Mouse (Mus musculus) 3134 (cell line): ENCODE measurements around the gene 1700020D05Rik.

Experiments
- DNase-seq: peaks from one replicate; pipeline ENCODE4 v3.0.0-alpha.2; 2011; ENCODE audit warnings: low spot score; ENCODE audit not compliant: insufficient read length; ENCODE audit errors: extremely low read depth

The 1700020D05Rik gene

DNA sequence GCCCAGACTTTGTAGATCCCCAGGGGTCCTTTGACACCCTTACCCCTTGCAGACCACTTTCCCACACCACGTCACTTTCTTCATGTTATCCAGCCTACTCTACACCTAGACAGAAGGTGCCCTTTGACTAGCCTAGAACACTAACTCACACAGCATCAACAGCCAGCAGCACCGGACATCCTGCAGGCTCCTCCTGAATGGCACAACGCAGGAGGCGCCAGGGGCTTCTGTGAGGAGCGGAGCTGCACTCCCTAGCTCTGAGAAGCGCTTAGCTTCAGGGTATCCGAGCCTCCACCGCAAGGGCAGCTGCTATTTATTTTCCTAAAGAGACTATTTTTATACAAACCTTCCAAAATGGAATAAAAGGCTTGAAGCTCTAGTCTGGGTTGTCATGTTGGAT lies 48.0 kb downstream of the 1700020D05Rik start:
- no peak for DNase-seq

DNA sequence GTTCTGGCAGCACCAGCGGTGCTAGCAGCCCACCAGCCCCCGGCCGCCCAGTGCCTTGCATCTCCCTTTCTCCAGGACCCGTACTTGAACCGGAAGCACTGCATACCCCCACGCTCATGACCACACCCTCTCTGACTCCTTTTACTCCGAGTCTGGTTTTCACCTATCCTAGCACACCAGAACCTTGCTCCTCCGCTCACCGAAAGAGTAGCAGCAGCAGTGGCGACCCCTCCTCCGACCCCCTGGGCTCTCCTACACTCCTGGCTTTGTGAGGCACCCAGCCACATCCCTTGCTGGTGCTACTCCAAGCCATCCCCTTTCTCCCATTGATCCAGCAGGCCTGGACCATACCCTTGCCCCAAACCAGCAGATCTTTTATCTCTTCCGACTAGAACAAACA lies 48.5 kb downstream of the 1700020D05Rik start:
- DNase-seq, result peak; percentile 47
